Mouse (Mus musculus) cerebellum, adult 11 months (tissue): ENCODE results near the gene Spata25.

Experiments used
- DNase-seq: peaks from one replicate; pipeline ENCODE4 v3.0.0; 2022

The Spata25 gene

DNA sequence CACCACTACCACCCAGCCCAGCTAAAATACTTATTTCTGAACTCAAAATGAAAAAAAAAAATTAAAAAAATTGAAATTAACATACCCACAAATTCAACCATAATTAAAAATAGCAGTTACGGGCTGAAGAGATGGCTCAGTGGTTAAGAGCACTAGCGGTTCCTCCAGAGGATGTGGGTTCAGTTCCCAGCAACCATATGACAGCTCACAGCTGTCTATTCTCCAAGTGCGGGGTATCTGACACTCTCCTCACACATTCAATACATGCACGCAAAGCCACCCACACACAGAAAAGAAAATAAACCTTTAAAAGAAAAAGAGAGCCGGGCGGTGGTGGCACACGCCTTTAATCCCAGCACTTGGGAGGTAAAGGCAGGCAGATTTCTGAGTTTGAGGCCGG is 21.7 kb upstream of the Spata25 start:
- DNase-seq, result no peak

DNA sequence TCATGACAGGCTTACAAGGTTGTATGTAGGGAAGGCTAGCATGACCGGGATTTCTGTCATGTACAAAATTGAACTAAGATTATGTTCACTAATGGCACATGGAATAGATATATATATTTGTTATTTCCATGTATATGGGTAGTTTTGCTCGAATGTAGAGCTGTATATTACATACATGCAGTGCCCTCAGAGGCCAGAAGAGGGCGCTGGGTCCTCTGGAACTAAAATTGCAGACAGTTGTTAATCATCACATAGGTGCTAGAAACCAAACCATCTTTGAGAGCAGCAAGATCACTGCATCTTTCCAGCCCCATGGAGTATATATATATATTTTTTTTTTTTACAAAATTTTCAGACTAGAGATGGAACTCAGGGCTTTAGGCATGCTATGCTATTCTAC is 17.4 kb upstream of the Spata25 start:
- DNase-seq, result no peak

DNA sequence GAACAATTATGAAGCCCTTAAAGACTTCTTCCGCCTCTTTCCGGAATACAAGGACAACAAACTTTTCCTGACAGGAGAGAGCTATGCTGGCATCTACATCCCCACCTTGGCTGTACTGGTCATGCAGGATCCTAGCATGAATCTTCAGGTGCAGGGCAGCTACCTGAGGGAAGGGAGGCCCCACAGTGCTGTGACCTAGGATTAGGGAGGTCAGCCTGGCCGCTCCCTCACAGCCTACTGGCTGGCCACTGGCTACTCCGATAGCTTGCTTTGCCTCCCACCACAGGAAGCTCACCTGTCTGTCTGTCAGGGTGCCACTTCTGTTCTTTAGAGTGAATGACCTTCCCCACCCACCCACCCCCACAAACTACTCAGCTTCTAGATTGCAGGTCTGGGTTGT is 6.8 kb upstream of the Spata25 start:
- DNase-seq, result no peak

DNA sequence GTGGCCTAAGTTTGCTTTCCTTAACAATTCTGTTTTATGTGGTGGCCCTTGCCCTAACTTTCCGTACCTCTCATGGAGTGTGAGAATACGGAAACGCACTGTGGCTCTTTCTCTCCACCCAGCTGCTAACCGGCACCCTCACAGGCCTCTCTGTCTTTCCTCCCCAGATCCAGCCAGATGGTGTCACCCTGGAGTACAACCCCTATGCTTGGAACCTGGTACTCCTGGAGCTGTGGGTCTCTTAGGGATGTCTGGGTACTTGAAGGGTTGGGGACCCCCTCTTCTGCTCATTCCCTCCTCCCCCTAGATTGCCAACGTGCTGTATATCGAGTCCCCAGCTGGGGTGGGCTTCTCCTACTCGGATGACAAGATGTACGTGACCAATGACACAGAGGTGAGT is 6.2 kb upstream of the Spata25 start:
- no peak for DNase-seq

DNA sequence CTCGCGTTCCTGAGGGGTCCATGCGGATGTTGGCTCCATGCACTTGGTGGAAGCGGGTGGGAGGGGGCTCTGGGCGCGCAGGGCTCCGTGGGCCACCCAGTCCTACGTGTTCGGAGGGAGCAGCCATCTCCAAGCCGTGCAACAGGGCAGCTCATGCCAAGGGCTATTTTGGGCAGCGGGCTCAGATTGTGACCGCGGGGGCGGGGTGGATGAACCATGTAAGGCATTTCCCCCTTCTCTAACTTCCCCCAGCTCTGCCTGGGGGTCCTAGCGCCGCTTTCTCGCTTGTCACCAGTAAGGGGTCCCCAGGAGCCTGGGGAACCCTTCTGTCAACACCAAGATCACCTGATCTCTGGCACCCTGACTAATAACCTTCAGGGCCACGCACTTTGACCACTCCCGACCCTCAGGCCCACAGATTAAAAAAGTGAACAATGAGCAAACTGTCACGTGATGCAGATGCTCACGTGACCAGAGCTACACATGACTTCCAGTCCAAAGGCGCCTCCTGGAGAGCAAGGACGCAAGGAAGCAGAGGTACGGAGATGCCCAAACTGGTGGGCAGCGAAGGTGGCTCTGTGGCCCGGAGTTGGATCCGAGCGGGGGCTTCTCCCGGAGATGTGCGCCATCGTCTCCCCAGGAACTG is 5.1 kb upstream of the Spata25 start, which contains the start of gene Neurl2:
TSS of gene Neurl2 (minus strand) at position 143 of the 646 bp plus-strand sequence.
- peak; percentile 86 for DNase-seq

DNA sequence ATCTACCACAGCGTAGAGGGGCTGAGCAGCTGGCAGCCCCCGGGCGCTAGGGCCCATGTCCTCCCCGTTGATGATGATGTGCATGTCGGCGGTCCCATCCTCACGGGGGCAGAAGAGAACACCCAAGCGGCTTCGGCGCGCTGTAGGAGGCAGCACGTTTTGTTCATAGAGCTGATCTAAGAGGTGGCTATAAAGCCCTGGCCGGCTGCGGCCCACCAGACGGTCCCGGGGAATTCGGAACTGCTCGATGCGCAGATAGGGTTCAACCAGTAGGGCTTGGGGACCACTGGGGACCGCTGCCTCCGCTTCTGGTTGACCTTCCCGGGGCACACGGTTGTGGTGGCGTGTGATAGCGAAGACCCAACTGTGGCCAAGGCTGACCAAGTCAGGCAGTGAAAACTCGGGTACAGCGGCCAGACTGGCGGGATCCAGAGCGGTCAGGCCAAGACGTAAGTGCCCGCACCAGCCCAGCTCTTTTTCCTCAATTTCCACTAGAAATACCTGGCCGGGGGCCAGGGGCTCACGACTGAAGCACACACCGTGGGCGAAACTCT is 4.5 kb upstream of the Spata25 start, which contains the start of gene Ctsa:
TSS of gene Ctsa (plus strand) at position 126 of the 554 bp plus-strand sequence.
- peak; percentile 71 for DNase-seq

DNA sequence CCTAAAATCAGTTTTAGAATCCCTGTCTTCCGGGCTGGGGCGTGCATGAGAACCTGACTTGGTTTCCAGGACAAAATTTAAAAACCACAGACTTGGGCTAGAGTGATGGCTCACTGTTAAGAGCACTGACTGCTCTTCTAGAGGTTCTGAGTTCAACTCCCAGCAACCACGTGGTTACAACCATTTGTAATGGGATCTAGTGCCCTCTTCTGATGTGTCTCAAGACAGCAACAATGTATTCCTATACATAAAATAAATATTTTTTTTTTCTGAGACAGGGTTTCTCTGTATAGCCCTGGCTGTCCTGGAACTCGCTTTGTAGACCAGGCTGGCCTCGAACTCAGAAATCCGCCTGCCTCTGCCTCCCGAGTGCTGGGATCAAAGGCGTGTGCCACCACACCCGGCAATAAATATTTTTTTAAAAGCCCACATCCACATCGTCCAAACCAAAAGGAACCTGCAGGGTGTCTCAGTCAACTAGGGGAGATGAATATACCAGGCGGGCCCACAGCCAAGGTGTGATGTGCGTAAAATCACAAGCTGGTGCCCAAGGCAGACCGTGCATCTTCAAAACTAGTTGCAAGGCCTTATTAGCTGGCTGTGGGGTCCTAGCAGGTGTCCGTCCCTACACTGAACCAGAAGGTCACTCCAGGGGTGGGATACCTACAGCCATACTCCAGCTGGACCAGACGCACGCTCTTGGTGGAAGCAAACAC is 3.9 kb upstream of the Spata25 start:
- peak; percentile 40 for DNase-seq

DNA sequence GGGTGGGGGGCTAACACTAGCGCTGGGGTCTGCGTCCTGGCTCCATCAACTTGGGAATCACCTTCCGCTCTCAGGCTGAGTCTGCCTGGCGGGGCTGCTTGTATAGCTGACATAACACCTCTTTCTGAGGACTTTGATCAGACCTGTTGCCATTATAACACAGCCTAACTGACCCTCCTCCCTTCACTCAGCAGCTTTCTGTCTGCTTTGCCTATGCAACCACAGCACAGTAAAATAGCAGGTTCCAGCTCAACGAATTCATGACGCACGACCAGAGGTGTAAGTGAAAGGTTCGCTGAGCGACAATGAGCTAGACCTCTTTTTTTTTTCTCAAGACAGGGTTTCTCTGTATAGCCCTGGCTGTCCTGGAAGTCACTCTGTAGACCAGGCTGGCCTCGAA is 2.7 kb upstream of the Spata25 start:
- DNase-seq, result no peak

DNA sequence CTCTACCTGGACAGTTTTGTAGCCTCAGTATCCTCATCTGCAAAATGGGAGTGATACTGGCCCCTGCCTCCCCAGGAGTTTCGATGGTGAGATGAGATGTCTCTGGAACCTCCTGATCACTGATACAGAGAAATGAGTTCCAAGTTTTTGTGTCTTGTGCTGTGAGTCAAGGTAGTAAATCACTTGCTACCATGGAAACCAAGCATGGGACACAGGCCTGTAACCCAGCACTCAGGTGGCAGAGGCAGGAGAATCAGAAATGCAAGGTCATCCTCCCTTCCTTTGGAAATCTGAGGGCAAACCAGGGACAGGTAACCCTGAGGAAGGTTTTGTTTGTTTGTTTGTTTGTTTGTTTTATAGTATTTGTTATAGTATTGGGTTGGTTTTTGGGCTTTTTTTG is 753 bp upstream of the Spata25 start:
- no peak for DNase-seq

DNA sequence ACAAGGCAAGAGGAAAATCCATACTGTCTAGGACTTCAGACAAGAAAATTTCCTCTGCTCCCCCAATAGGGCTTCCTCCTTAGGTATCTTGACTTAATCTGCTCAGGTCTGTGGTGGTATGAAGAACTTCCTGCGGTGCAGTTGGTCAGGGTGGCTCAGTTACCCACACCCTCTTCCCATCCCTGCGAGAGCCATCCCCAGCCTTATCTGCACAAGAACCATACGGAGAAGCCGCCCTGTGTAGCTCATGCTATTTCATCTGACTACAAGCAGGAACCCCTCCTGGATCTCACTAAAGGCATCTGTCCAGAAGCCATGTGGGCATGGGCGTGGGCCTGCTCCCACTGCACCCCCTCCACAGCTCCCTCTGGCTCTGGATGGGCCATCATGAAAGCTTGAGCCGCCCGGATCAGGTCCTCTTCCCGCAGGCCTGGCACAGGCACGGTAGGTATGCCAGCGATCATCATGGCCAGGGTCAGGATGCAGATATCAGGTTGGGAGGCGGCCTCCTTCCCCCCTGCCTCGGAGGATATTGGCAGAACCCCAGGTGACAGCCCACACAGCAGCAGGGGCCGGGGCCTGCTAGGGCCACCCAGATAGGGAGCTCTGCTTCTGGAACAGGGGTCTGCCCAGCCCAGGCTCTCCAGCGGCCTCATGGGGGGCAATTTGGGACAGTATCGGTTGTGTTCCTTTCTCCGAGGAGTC is 1.0 kb downstream of the Spata25 start:
- no peak for DNase-seq

DNA sequence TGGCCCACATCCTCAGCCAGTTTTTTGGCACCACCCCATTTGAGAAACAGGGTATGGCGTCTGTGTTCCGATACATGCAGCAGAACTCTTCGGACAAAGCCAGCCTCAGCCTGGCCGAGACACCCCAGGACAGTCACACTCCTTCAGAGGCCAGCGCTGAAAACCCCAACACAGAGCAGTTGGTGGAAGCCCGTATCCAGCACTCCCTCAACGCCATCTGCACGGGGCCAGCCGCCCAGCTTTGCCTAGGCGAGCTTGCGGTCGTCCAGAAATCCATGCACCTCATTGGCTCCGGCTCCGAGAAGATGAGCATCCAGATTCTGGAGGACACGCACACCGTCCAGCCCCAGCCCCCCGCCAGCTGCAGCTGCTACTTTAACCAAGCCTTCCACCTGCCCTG is 2.8 kb downstream of the Spata25 start:
- no peak for DNase-seq

DNA sequence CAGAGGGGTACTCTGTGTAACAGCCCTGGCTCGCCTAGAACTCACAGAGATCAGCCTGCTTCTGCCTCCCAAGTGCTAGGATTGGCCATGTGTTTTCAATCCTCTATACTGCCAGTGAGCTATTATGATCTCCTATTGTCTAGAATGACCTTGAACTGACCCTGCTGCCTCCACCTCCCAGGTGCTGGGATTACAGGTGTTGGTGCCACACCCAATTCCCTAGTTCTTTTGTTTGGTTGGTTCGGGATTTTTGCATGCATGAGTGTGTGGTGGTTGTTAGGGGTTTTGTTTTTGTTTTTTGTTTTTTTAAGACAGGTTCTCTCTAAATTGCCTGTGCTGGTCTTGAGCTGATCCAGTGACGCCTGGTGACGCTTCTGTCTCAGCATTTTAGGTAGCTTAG is 4.4 kb downstream of the Spata25 start:
- no peak for DNase-seq

DNA sequence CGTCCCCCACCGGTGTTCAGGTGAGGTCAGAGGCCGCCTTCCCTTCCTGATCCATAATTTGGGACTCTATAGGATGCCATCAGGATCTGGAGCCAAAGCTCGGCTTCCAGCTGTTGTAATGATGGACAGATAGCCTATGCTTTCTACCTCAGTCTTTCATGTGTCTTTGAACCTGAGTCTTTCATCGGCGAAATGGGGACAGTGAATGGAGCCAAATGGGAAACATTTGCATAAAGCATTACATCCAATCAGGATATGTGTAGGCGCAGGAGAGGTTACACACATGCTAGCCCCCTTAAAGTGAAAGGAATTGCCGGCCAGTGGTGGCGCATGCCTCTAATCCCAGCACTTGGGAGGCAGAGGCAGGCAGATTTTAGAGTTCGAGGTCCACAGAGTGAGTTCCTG is 5.2 kb downstream of the Spata25 start:
- no peak for DNase-seq

DNA sequence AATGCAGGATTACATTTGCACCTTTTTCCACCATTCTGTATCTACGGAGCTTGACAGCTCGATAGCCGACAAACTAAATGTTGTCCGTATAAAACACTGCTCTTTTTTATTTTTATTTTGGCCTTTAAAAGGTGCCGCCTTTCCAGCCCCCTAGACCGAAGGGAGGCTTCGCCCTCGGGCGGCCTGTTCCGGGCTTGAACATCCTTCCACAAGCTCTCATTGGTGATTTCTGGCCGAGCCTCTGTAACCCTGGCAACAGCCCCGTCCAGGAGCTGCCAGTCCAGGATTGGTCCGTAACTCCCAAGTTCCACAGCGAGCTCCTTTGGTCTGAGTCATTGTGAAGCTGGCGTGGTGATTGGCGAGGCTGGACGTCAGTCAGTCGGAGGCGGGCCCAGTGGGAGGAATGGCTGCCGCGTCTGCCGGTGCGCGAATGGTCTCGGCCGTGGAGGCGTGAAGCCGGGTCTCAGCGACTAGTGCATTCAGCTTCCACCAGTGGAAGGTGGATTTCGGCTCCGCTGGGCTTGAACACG is 5.6 kb downstream of the Spata25 start, which contains the start of gene Zswim1:
TSS of gene Zswim1 (plus strand) at position 51 of the 530 bp plus-strand sequence.
- peak; percentile 100 for DNase-seq

DNA sequence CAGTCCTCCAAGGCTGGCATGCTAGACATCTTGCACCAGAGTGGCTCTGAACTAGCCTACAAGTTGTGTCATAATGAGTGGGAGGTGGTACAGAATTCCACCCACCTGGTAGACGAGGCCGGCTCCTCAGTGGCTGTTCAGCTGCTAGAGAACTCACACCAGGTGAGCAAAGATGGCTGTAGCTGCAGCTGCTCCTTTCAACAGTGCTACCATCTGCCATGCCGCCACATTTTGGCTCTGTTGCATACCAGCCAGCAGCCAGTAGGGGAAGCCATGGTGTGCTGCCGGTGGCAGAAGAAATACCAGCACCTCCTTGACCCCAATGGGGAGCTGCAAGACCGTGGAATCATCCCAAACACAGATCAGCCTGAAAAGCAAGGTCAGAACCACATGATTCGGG is 7.3 kb downstream of the Spata25 start:
- DNase-seq, result no peak

DNA sequence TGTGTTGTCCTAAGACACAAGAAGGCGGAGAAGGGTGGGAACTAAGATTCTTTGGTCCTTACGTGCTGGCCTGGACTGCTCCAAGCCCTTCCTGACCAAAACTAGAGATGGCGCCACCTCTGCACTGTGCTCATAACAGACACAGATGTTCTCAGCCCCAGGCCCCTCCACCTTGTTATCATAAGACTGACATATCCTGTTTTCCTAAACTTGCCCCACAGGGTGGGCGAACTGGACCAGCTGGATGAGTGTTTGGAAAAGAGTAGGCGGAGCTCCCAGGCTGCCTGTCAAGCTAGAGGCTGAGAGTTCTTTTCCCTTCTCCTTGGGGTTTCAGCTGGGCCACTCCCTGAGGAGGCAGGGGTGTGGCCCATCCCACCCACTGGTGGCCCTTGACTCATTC is 10.6 kb downstream of the Spata25 start:
- no peak for DNase-seq

DNA sequence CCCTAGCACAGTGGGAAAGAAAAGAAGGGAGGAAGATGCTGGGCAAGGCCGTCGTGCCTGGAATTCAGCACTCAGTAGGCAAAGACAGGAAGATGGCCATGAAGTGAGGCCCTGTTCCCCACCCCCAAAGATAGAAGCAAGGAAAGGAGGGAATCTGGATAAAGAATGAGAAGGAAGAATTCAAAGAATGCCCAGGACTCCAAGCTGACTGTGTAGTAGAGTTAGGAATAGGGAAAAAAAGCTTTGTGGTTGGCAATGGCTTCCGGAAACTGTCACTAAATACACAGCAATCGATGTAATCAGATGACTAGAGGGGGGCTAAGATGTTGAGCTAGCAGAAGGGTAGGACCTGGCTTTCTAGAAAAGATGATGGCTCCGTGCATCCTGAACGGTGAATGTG is 11.1 kb downstream of the Spata25 start:
- no peak for DNase-seq

DNA sequence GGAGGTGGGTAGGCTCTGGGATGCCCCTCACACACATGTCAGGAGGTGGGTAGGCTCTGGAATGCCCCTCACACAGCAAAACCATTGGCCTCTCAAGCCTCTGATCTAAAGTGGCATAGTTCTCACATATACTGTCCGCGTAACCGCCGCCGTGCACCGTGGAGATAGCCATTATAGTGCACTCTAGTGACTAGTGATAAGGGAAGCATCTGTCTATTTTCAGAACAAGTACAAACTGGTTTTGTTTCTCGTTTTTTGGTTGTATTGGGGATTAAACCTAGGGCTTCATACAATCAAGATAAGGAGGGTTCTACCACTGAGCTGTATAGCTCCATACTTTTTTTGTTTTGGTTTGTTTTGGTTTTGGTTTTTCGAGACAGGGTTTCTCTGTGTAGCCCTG is 12.5 kb downstream of the Spata25 start:
- no peak for DNase-seq

DNA sequence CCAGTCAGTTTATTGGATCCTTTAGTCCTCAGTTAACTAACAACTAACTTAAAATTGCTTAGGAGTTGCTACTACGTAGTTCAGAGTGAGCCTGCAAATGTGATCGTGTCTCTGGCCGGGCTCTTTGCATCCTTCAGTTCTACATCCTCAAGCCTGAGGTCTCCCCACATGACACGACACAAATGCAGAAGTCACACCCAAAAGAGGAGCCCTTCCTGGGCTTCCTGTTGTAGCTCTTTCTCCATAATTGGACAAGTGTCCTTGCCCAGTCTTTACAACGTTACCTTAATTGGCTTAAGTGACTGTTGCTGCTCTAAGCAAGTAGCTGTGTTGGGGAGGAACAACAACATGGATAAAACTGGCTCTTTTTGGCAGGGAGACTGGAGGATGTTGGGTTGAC is 13.0 kb downstream of the Spata25 start:
- no peak for DNase-seq

DNA sequence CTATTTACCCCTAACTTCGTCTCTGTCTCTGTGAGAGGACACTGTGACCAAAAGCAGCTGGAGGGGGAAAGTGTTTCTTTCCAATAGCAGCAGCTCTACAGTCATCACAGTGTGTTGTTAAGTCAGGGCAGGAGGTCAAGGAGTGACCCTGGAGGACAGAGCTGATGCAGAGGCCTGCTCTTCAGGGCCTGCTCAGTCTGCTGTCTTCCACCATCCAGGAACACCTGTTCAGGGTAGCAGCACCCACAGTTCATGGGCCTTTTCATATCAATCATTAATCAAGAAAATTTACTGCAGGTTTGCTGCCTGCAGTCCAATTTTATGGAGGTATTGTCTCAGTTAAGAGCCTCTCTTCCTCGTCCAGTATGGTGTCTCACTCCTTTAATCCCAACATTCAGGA is 14.8 kb downstream of the Spata25 start:
- no peak for DNase-seq

DNA sequence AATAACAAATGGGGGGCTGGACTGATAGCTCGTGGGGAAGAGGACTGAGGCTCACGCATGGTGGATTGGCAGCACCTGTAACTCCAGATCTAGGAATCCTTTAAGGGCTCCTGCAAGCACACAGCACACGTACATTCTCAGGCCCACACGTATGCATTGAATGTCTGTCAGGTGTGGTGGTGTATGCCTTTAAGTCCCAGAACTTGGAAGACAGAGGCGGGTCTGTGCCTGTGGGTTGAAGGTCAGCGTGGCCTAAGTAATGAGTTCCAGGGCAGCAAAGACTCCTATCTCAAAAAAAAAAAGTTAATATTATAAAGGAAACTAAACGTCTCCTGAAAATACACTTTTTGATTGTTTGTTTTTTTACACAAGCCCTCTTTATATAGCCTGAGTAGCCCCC is 21.7 kb downstream of the Spata25 start:
- DNase-seq, result no peak

DNA sequence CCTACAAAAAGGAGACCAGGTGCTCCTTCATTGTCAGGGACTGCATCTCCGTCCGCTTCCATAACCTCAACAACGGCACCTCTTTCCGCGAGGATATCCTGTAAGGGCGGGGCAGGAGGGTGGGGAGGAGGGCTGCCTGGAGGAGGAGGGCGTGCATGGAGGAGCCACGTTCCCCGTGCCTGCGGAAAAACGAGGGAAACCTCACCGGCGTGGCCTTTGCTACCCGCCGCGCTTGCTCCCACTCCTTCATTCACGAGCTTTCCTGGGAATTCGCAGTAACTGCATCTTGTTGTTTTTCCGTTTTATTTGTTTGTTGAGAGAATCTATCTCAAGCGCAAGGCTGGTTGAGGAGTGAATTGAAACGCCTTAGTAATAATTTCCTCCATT is 23.0 kb downstream of the Spata25 start:
- DNase-seq, result no peak

DNA sequence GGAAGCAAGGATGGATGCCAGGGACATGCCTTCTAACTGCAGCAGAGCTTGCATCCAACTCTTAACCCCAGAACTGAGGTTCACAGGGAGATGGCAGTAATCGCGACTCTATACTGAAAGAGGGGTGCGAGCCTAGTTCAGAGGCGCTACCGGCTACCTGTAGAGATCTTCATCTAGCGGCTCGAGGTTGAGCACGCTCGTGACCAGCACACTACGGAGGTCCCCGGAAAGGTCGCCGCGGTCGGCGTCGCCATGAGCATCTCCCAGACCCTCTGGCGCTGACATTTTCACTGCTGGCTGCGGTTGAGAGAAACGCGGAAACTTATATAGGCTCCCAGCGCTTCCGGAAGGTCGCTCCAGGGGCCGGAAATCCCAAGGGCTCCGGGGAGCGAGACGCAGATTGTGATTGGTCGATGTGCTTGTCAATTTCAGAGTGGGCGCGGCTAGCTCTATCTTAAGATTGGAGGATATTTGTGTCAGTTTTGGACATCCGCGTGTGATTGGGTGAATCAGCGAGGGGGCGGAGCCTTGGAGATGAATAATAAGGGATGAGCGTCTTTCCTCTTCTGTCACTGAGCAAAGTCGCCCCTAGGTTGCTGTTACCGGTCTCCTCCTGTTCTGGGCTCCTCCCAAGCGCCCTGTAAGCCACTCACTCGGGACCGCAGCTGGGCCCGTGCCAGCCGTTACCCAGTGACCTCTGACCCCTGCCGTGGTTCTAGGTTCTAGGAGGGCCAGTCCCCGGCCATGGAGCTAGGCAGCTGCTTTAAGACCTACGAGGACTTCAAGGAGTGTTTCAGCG is 23.6 kb downstream of the Spata25 start, which contains the start of the genes Acot8 and Zswim3:
TSS of gene Acot8 (minus strand) at position 350 of the 799 bp plus-strand sequence.
TSS of gene Zswim3 (plus strand) at position 566 of the 799 bp plus-strand sequence.
- DNase-seq, result peak; percentile 98
